In the genomic region with DNA sequence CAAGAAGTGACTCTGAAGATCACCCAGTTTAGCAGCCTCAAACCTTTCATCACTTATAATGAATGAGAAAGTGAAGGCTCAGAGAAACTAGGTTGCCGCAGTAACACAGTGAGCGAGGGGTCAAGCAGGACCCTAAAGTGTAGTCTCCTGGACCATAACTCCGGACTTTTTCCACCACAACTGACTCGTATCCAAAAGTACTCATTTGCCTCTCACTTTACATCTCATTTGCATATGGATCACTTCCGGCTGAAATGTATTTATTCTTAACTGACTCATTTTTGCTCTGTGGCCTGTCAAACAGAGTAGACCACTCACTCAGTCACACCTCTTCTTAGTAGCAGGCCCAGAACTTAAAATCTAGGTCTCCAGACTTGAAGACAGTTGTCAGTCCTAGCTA, we compare ENCODE assay signal across 18 mouse cellular contexts.
DNase-seq lines count a peak whose midpoint lies in the region; ATAC-seq and TF ChIP-seq lines count a peak whose summit lies in the region.
"Had no signal": no experiment of that assay in that cellular context is flagged by ENCODE, and none has a peak within 500 bp of the region (broad histone marks: within the 10 kb centered on the region; RNA-seq: fewer than 3 reads in every experiment).

No protein-coding gene starts in this region.

- no peak for TF ChIP-seq CTCF in C2C12 (IDR thresholded peaks at IDR 0.05; ENCODE audit: control insufficient read depth, insufficient read depth, insufficient read length)

- H3K79me2 ChIP-seq in C2C12 (ENCODE audit: control insufficient read depth, insufficient read depth): no peaks in the 10 kb centered on the region

- peaks cover 93% of the 10 kb centered on the region for H3K4me1 ChIP-seq in heart, embryonic 13.5 days
- peaks cover 29% of the 10 kb centered on the region for H3K4me1 ChIP-seq in brown adipose tissue, adult 24 weeks (ENCODE audit: control insufficient read depth, insufficient read depth, insufficient read length, low read length)
- H3K4me1 ChIP-seq in limb, embryonic 11.5 days (ENCODE audit: control insufficient read depth, insufficient read depth, low read length): peaks cover 37% of the 10 kb centered on the region

- no peak overlapping the region for H3K4me3 ChIP-seq in heart, embryonic 13.5 days
- no peak overlapping the region for H3K4me3 ChIP-seq in C2C12 (ENCODE audit: insufficient read depth, poor library complexity, severe bottlenecking)
- no peak overlapping the region for H3K4me3 ChIP-seq in brown adipose tissue, adult 24 weeks (ENCODE audit: insufficient read depth, low read depth, low read length)
- H3K4me3 ChIP-seq in limb, embryonic 11.5 days (ENCODE audit: low read depth, low read length): no peak overlapping the region
- H3K4me3 ChIP-seq: forebrain, embryonic 12.5 days; hindbrain, embryonic 12.5 days; intestine, embryonic 15.5 days; midbrain, embryonic 12.5 days had no signal

- ATAC-seq in heart, embryonic 13.5 days (ENCODE audit: extremely low read depth, insufficient number of reproducible peaks, low FRiP score, low TSS enrichment): no peak
- no peak for ATAC-seq in limb, embryonic 11.5 days (ENCODE audit: insufficient number of reproducible peaks, low FRiP score, low TSS enrichment, low read depth)
- ATAC-seq in erythroblast, adult 5-6 weeks (replicated peaks; ENCODE audit: low FRiP score, poor library complexity, severe bottlenecking): no peak
- ATAC-seq: CD4-positive, CD25-positive, alpha-beta regulatory T cell, adult 4 months; intestine, embryonic 15.5 days had no signal

- no peak overlapping the region for H3K4me2 ChIP-seq in heart, embryonic 13.5 days
- H3K4me2 ChIP-seq in limb, embryonic 11.5 days (ENCODE audit: low read depth, severe bottlenecking): no peak overlapping the region
- H3K4me2 ChIP-seq: forebrain, embryonic 12.5 days; hindbrain, embryonic 12.5 days; intestine, embryonic 15.5 days; midbrain, embryonic 12.5 days had no signal

- no peak overlapping the region for H3ac ChIP-seq in C2C12 (ENCODE audit: control insufficient read depth, insufficient read length, low read depth)

- no peaks in the 10 kb centered on the region for H3K79me3 ChIP-seq in C2C12 (ENCODE audit: low read depth)

- H3K9me3 ChIP-seq in heart, embryonic 13.5 days: no peaks in the 10 kb centered on the region
- no peaks in the 10 kb centered on the region for H3K9me3 ChIP-seq in limb, embryonic 11.5 days (ENCODE audit: control insufficient read depth, low read length)
- H3K9me3 ChIP-seq: forebrain, embryonic 12.5 days; hindbrain, embryonic 12.5 days; intestine, embryonic 15.5 days; midbrain, embryonic 12.5 days had no signal

- no peak overlapping the region for H3K9ac ChIP-seq in heart, embryonic 13.5 days
- no peak overlapping the region for H3K9ac ChIP-seq in limb, embryonic 11.5 days (ENCODE audit: low read length)
- H3K9ac ChIP-seq: forebrain, embryonic 12.5 days; hindbrain, embryonic 12.5 days; intestine, embryonic 15.5 days; midbrain, embryonic 12.5 days had no signal

- no peak for DNase-seq in heart, postnatal 25 days (ENCODE audit: low spot score)
- no peak for DNase-seq in limb, embryonic 11.5 days (ENCODE audit: low spot score)
- DNase-seq in layer of hippocampus, adult 11-12 months (ENCODE audit: low spot score): no peak
- DNase-seq in kidney, adult 9 months: no peak
- DNase-seq: adrenal gland, adult 2 months; cerebellum, adult 11 months; left cerebral cortex, postnatal 4 days; lung, adult 18-20 months; lung, postnatal 4 days had no signal

- H3K27ac ChIP-seq in heart, embryonic 13.5 days (replicated peaks): peak overlapping the region; percentile 87
- H3K27ac ChIP-seq in brown adipose tissue, adult 24 weeks (replicated peaks; ENCODE audit: low read depth, low read length): peak overlapping the region; percentile 86
- H3K27ac ChIP-seq in limb, embryonic 11.5 days (replicated peaks; ENCODE audit: low read depth, low read length): peak overlapping the region; percentile 49; the same call in 1 of the 2 replicates
- H3K27ac ChIP-seq: forebrain, embryonic 12.5 days had no signal

- no peaks in the 10 kb centered on the region for H3K36me3 ChIP-seq in heart, embryonic 13.5 days
- H3K36me3 ChIP-seq in C2C12 (ENCODE audit: control insufficient read depth, insufficient read depth): no peaks in the 10 kb centered on the region
- H3K36me3 ChIP-seq in limb, embryonic 11.5 days (ENCODE audit: control insufficient read depth, insufficient read depth, low read length): no peaks in the 10 kb centered on the region
- H3K36me3 ChIP-seq: forebrain, embryonic 12.5 days; hindbrain, embryonic 12.5 days; intestine, embryonic 15.5 days; midbrain, embryonic 12.5 days had no signal

- intact Hi-C loops in heart, postnatal 25 days (cut with DNase I): loop anchor here (10.0 kb wide), 1 partner anchor 47 kb away; no protein-coding TSS in a partner anchor

- 77% methylated on average over 5 of the region's 5 CpGs for WGBS in heart, embryonic 13.5 days
- WGBS in limb, embryonic 11.5 days: 86% methylated on average over 5 of the region's 5 CpGs

- no peaks in the 10 kb centered on the region for H3K27me3 ChIP-seq in heart, embryonic 13.5 days (replicated peaks)
- no peaks in the 10 kb centered on the region for H3K27me3 ChIP-seq in C2C12 (ENCODE audit: control insufficient read depth, insufficient read depth, insufficient read length)
- H3K27me3 ChIP-seq in limb, embryonic 11.5 days (ENCODE audit: control insufficient read depth, insufficient read depth, low read length): no peaks in the 10 kb centered on the region

TF ChIP-seq in C2C12, 6 proteins besides CTCF, POLR2A, EP300 and RAD21:
- TF ChIP-seq MAX (IDR thresholded peaks at IDR 0.05): peak; percentile 3
- no peak for TF ChIP-seq FOSL1 (IDR thresholded peaks at IDR 0.05; ENCODE audit: insufficient read depth, low read length, poor library complexity, severe bottlenecking)
- TF ChIP-seq CEBPB (IDR thresholded peaks at IDR 0.05; ENCODE audit: low read depth): no peak
